Mouse (Mus musculus): Measurements from ENCODE around the gene Jpt1. TPM values are rescaled to one million over a fixed set of nuclear protein-coding genes. Genes with fewer than 3 reads are reported as not detected.
A peak's percentile ranks its signal among the peaks of the same experiment; 100 is the strongest.
"Not testable (repeated sequence)": the region's sequence is repeated elsewhere in the genome, so short reads cannot be mapped to it uniquely, and the experiment has no call there.

Gene Jpt1
- polyA plus RNA-seq, 1 experiment from 2014 or later, result 557 TPM

- H3K27ac ChIP-seq, result no peak overlapping the region
- 85% methylated on average over 19 of the region's 19 CpGs for WGBS
- peak overlapping the region; percentile 27; the same call in 1 of the 2 replicates for H3K9ac ChIP-seq (replicated peaks)
- H3K4me3 ChIP-seq (replicated peaks), result no peak overlapping the region
- ATAC-seq (ENCODE audit: insufficient number of reproducible peaks, insufficient read depth, low FRiP score, low TSS enrichment, low read depth), result no peak
- H3K4me1 ChIP-seq (replicated peaks), result peaks cover 9% of the 10 kb centered on the region
- no peak overlapping the region for H3K4me2 ChIP-seq
- no peaks in the 10 kb centered on the region for H3K27me3 ChIP-seq
- H3K9me3 ChIP-seq, result no peaks in the 10 kb centered on the region
- H3K36me3 ChIP-seq, result peaks cover 13% of the 10 kb centered on the region; the same call in 1 of the 2 replicates
These were observed 25.6 kb downstream of the Jpt1 start for GRCm38 (mm10) chr11:115488551-115489104.

DNA sequence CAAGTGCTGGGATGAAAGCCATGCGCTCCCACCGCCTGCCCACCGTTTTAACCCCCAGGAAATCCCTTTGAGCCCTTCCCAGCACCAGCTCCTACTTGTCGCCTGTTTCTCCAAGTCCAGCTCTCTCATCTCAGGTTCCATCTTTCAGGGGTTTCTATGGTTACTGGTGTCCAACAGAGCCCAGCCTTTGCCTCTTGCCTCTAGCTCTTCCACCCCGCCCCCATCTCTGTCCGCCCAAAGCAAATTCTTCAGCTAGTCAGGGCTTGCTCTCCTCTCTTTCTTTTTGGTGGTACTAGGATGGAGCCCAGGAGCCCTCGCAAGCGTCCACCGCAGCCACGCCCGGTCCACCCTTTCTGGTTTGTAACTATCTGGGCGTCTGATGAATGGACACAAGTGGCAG is 29.0 kb downstream of the Jpt1 start:
- H3K4me2 ChIP-seq, result no peak overlapping the region
- H3K36me3 ChIP-seq, result peaks cover 14% of the 10 kb centered on the region
- no peaks in the 10 kb centered on the region for H3K27me3 ChIP-seq
- H3K9me3 ChIP-seq, result no peaks in the 10 kb centered on the region
- 53% methylated on average over 12 of the region's 12 CpGs for WGBS
- no peak overlapping the region for H3K4me3 ChIP-seq (replicated peaks)
- ATAC-seq (ENCODE audit: insufficient number of reproducible peaks, insufficient read depth, low FRiP score, low TSS enrichment, low read depth), result no peak
- H3K9ac ChIP-seq (replicated peaks), result no peak overlapping the region
- H3K27ac ChIP-seq, result peak overlapping the region; percentile 12; the same call in 1 of the 2 replicates
- no peaks in the 10 kb centered on the region for H3K4me1 ChIP-seq (replicated peaks)

DNA sequence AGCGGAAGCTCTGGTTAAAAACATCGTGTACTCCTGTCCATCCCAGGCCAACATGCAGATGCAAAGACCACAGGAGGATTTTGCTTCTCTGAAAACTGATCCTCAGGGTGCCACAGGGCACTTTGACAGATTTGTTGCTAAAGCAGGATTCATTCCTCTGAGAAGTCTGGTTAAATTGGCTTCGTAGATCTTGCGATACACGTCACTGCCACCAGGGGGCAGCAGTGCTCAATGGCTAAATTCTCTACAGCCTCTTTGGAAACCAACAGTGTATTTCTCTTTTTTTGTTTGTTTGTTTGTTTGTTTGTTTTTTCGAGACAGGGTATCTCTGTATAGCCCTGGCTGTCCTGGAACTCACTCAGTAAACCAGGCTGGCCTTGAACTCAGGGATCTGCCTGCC is 30.5 kb downstream of the Jpt1 start:
- no peaks in the 10 kb centered on the region for H3K4me1 ChIP-seq (replicated peaks)
- no peak overlapping the region for H3K4me2 ChIP-seq
- H3K27ac ChIP-seq, result no peak overlapping the region
- no peaks in the 10 kb centered on the region for H3K27me3 ChIP-seq
- WGBS, result 17% methylated on average over 6 of the region's 6 CpGs
- H3K4me3 ChIP-seq (replicated peaks), result 0 out of 2 replicates have a peak overlapping the region, but pooled peaks have one; percentile 1
- no peak overlapping the region for H3K9ac ChIP-seq (replicated peaks)
- peaks cover 8% of the 10 kb centered on the region for H3K36me3 ChIP-seq
- no peak for ATAC-seq (ENCODE audit: insufficient number of reproducible peaks, insufficient read depth, low FRiP score, low TSS enrichment, low read depth)
- H3K9me3 ChIP-seq, result no peaks in the 10 kb centered on the region

DNA sequence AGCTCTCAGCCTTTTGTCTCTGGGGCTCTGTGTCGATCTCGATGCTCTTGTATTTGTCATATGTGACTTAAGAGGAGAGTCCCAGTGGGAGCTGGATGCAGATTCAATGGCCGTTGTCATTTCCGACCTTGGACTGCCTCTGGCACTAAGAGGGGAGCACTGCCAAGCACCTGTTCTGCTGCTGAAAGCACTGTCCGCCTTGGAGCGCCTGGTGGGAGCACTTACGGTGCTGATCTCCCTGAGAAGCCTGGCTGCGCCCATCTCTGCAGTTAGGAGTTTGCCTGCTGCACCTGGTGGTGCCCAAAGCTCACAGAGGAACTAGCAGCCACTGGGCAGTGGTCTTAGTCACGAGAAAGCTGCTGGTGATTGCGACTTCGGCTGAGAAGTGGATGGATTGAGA is 30.9 kb downstream of the Jpt1 start:
- 76% methylated on average over 11 of the region's 11 CpGs for WGBS
- Histone ChIP-seq H3K9ac (replicated peaks) (no peak overlapping the region), H3K4me1 (replicated peaks) (no peaks in the 10 kb centered on the region), H3K27me3 (no peaks in the 10 kb centered on the region), H3K4me2 (no peak overlapping the region), H3K36me3 (peaks cover 6% of the 10 kb centered on the region), H3K9me3 (no peaks in the 10 kb centered on the region), H3K27ac (peak overlapping the region; percentile 17; the same call in 1 of the 2 replicates), H3K4me3 (replicated peaks) (0 out of 2 replicates have a peak overlapping the region, but pooled peaks have one; percentile 1)
- no peak for ATAC-seq (ENCODE audit: insufficient number of reproducible peaks, insufficient read depth, low FRiP score, low TSS enrichment, low read depth)

- WGBS, result 78% methylated on average over 6 of the region's 6 CpGs
- no peaks in the 10 kb centered on the region for H3K9me3 ChIP-seq
- H3K4me2 ChIP-seq, result no peak overlapping the region
- H3K27me3 ChIP-seq, result no peaks in the 10 kb centered on the region
- ATAC-seq (ENCODE audit: insufficient number of reproducible peaks, insufficient read depth, low FRiP score, low TSS enrichment, low read depth), result no peak
- peaks cover 6% of the 10 kb centered on the region for H3K36me3 ChIP-seq
- no peak overlapping the region for H3K4me3 ChIP-seq (replicated peaks)
- no peak overlapping the region for H3K9ac ChIP-seq (replicated peaks)
- peaks cover 5% of the 10 kb centered on the region for H3K4me1 ChIP-seq (replicated peaks)
- no peak overlapping the region for H3K27ac ChIP-seq
These were observed 32.5 kb downstream of the Jpt1 start for GRCm38 (mm10) chr11:115481553-115482259.

- H3K4me3 ChIP-seq (replicated peaks), result no peak overlapping the region
- ATAC-seq (ENCODE audit: insufficient number of reproducible peaks, insufficient read depth, low FRiP score, low TSS enrichment, low read depth), result no peak
- H3K36me3 ChIP-seq, result peaks cover 6% of the 10 kb centered on the region
- H3K9ac ChIP-seq (replicated peaks), result no peak overlapping the region
- 84% methylated on average over 9 of the region's 9 CpGs for WGBS
- no peak overlapping the region for H3K27ac ChIP-seq
- no peaks in the 10 kb centered on the region for H3K27me3 ChIP-seq
- no peaks in the 10 kb centered on the region for H3K9me3 ChIP-seq
- H3K4me1 ChIP-seq (replicated peaks), result peaks cover 25% of the 10 kb centered on the region
- H3K4me2 ChIP-seq, result no peak overlapping the region
These were observed 35.8 kb downstream of the Jpt1 start for GRCm38 (mm10) chr11:115478296-115478938.

- H3K27ac ChIP-seq; H3K4me2 ChIP-seq; H3K9ac ChIP-seq (replicated peaks); H3K4me3 ChIP-seq (replicated peaks); H3K36me3 ChIP-seq; H3K27me3 ChIP-seq; H3K9me3 ChIP-seq; ATAC-seq (ENCODE audit: insufficient number of reproducible peaks, insufficient read depth, low FRiP score, low TSS enrichment, low read depth): not testable (repeated sequence)
- 84% methylated on average over 7 of the region's 7 CpGs for WGBS
- peaks cover 28% of the 10 kb centered on the region for H3K4me1 ChIP-seq (replicated peaks)
These were observed 36.8 kb downstream of the Jpt1 start for GRCm38 (mm10) chr11:115477388-115477787.

DNA sequence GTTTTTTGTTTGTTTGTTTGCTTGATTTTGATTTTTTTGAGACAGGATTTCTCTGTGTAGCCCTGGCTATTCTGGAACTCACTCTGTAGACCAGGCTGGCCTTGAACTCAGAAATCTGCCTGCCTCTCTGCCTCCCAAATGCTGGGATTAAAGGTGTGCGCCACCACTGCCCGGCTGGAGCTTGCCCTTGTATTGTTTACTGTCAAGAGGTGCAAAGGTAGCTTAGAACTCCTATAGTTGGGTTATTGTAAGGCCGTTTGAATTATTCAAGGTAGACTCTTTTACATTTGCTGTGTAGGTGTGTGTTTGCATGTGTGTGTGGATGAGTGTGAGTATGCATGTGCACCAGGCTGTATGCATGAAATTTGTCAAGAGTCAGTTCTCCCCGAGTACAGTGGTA is 37.6 kb downstream of the Jpt1 start:
- not testable (repeated sequence) for H3K27ac ChIP-seq; H3K27me3 ChIP-seq; H3K36me3 ChIP-seq; H3K9ac ChIP-seq (replicated peaks); ATAC-seq (ENCODE audit: insufficient number of reproducible peaks, insufficient read depth, low FRiP score, low TSS enrichment, low read depth); H3K9me3 ChIP-seq
- Histone ChIP-seq H3K4me1 (replicated peaks) (peaks cover 28% of the 10 kb centered on the region), H3K4me2 (peak overlapping the region; percentile 95), H3K4me3 (replicated peaks) (0 out of 2 replicates have a peak overlapping the region, but pooled peaks have one; percentile 82)
- WGBS, result 83% methylated on average over 4 of the region's 4 CpGs

DNA sequence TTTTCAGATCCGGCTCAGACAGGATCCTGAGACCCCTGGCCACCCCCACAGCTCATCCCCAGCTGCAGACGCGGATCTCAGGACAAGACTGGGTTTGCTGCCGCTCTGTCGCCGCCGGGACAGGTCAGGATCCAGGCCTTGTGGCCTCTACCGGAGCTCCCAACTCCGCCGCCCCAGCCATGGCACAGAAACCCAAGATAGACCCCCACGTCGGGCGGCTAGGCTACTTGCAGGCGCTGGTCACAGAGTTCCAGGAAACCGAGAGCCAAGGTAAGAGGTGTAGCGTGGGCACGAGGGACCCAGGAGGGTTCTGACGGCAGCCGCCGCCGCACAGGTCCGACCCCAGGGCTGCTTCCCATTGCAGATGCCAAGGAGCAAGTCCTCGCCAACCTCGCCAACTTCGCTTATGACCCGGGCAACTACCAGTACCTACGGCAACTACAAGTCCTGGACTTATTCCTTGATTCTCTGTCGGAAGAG is 38.4 kb downstream of the Jpt1 start:
- H3K27me3 ChIP-seq, result no peaks in the 10 kb centered on the region
- 3% methylated on average over 28 of the region's 28 CpGs for WGBS
- H3K4me2 ChIP-seq, result peak overlapping the region; percentile 95
- peaks cover 6% of the 10 kb centered on the region for H3K36me3 ChIP-seq
- peak overlapping the region; percentile 29; the same call in 1 of the 2 replicates for H3K27ac ChIP-seq
- H3K4me1 ChIP-seq (replicated peaks), result peaks cover 28% of the 10 kb centered on the region
- peak overlapping the region; percentile 73 for H3K9ac ChIP-seq (replicated peaks)
- peak overlapping the region; percentile 82 for H3K4me3 ChIP-seq (replicated peaks)
- no peaks in the 10 kb centered on the region for H3K9me3 ChIP-seq
- ATAC-seq (ENCODE audit: insufficient number of reproducible peaks, insufficient read depth, low FRiP score, low TSS enrichment, low read depth), result peak; percentile 58

DNA sequence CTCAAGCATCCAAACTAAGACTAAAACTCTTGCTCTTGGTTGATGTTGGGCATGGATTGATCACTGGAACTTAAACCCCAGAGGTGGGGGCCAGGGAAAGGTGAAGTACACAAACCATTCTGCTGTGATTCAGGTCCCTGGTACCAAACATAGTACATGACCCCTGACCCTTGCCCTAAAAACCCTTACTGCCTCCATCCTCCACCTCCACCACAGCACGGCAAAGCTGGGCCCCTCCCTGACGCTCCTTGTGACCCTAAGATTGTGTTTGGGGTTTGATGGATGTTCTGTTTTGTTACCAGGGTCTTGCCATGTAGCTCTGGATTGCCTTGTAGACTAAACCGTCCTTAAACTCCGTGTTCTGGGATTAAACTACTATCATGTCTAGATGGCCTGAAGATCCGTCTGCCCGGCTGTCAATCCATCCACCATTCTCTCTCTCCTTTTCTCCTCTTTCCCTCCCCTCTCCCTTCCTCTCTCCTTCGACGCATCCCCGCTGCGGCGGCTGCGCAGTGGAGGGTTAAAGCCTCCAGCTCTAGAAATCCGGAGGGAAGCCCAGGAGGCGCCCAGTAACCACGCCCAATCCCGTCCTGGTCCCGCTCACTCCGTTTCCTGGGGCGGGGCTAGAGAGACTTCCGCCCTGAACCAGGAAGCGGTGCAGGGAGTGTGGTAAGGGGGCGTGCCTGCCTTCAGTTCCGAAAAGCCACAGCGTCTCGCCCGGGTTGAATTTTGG is 39.0 kb downstream of the Jpt1 start, which contains the start of gene Armc7:
TSS of gene Armc7 (plus strand) at position 643 of the 733 bp plus-strand sequence.
- peak within 1 kb of the TSS; percentile 95 for H3K4me2 ChIP-seq
- peak within 1 kb of the TSS; percentile 73 for H3K9ac ChIP-seq (replicated peaks)
- H3K9me3 ChIP-seq, result no peaks in the 10 kb centered on the region
- peaks cover 5% of the 10 kb centered on the region for H3K36me3 ChIP-seq
- peak within 1 kb of the TSS; percentile 80 for H3K27ac ChIP-seq
- peaks cover 28% of the 10 kb centered on the region for H3K4me1 ChIP-seq (replicated peaks)
- WGBS, result under 1% methylated on average over 26 of the region's 26 CpGs
- no peaks in the 10 kb centered on the region for H3K27me3 ChIP-seq
- peak; percentile 94 for ATAC-seq (ENCODE audit: insufficient number of reproducible peaks, insufficient read depth, low FRiP score, low TSS enrichment, low read depth)
- H3K4me3 ChIP-seq (replicated peaks), result peak within 1 kb of the TSS; percentile 82
